Mouse (Mus musculus): ENCODE results near the gene Mc3r. TPM values are rescaled to one million over a fixed set of nuclear protein-coding genes. Genes with fewer than 3 reads are reported as not detected.

Gene Mc3r
- 0.06 TPM in 1 of 2 replicates, not detected in the other for polyA plus RNA-seq (2014; fragmentation: Nextera tagmentation; extraction: Ambion mirVana)

GRCm38 (mm10) chr2:172248106-172248764, at the start of gene Mc3r:
Mc3r (plus strand) TSS chr2:172248492.
- Histone ChIP-seq H3K9ac (ENCODE audit: low read length) (peak within 1 kb of the TSS; percentile 24; the same call in 1 of the 2 replicates), H3K4me3 (ENCODE audit: low read depth, low read length) (no peak within 1 kb of the TSS), H3K27ac (ENCODE audit: low read depth, low read length) (no peak within 1 kb of the TSS), H3K4me1 (ENCODE audit: control insufficient read depth, insufficient read depth, low read length) (no peaks in the 10 kb centered on the region), H3K36me3 (ENCODE audit: control insufficient read depth, insufficient read depth, low read length) (no peaks in the 10 kb centered on the region), H3K9me3 (ENCODE audit: control insufficient read depth, low read length) (no peaks in the 10 kb centered on the region), H3K27me3 (ENCODE audit: control insufficient read depth, insufficient read depth, low read length) (no peaks in the 10 kb centered on the region), H3K4me2 (peak within 1 kb of the TSS; percentile 33)
- ATAC-seq (ENCODE audit: low FRiP score) (peak; percentile 73), DNase-seq (ENCODE audit: low spot score, missing footprints) (peak; percentile 98)
- WGBS: 12% methylated on average over 22 of the region's 22 CpGs

GRCm38 (mm10) chr2:172201998-172202780, 46.1 kb upstream of the Mc3r start:
- Histone ChIP-seq H3K27me3 (ENCODE audit: control insufficient read depth, insufficient read depth, low read length) (no peaks in the 10 kb centered on the region), H3K9ac (ENCODE audit: low read length) (no peak overlapping the region), H3K9me3 (ENCODE audit: control insufficient read depth, low read length) (no peaks in the 10 kb centered on the region), H3K4me2 (no peak overlapping the region), H3K4me3 (ENCODE audit: low read depth, low read length) (no peak overlapping the region), H3K4me1 (ENCODE audit: control insufficient read depth, insufficient read depth, low read length) (no peaks in the 10 kb centered on the region), H3K27ac (ENCODE audit: low read depth, low read length) (no peak overlapping the region), H3K36me3 (ENCODE audit: control insufficient read depth, insufficient read depth, low read length) (no peaks in the 10 kb centered on the region)
- 89% methylated on average over 13 of the region's 13 CpGs for WGBS
- DNase-seq (ENCODE audit: low spot score, missing footprints): no peak
- no peak for ATAC-seq (ENCODE audit: low FRiP score)

GRCm38 (mm10) chr2:172207003-172207402, 41.3 kb upstream of the Mc3r start:
- Histone ChIP-seq H3K27ac (ENCODE audit: low read depth, low read length) (no peak overlapping the region), H3K4me2 (no peak overlapping the region), H3K9ac (ENCODE audit: low read length) (no peak overlapping the region), H3K4me1 (ENCODE audit: control insufficient read depth, insufficient read depth, low read length) (no peaks in the 10 kb centered on the region), H3K9me3 (ENCODE audit: control insufficient read depth, low read length) (no peaks in the 10 kb centered on the region), H3K27me3 (ENCODE audit: control insufficient read depth, insufficient read depth, low read length) (no peaks in the 10 kb centered on the region), H3K36me3 (ENCODE audit: control insufficient read depth, insufficient read depth, low read length) (no peaks in the 10 kb centered on the region), H3K4me3 (ENCODE audit: low read depth, low read length) (no peak overlapping the region)
- ATAC-seq (ENCODE audit: low FRiP score) (peak; percentile 33; the same call in 1 of the 2 replicates), DNase-seq (ENCODE audit: low spot score, missing footprints) (peak; percentile 99)
- WGBS: 17% methylated on average over 11 of the region's 11 CpGs

- Histone ChIP-seq H3K36me3 (ENCODE audit: control insufficient read depth, insufficient read depth, low read length) (no peaks in the 10 kb centered on the region), H3K4me3 (ENCODE audit: low read depth, low read length) (no peak overlapping the region)
Measured at GRCm38 (mm10) chr2:172213480-172213879, 34.8 kb upstream of the Mc3r start.

GRCm38 (mm10) chr2:172214336-172214735, 34.0 kb upstream of the Mc3r start:
- Histone ChIP-seq H3K36me3 (ENCODE audit: control insufficient read depth, insufficient read depth, low read length) (no peaks in the 10 kb centered on the region), H3K9me3 (ENCODE audit: control insufficient read depth, low read length) (no peaks in the 10 kb centered on the region), H3K27me3 (ENCODE audit: control insufficient read depth, insufficient read depth, low read length) (no peaks in the 10 kb centered on the region), H3K9ac (ENCODE audit: low read length) (no peak overlapping the region), H3K4me2 (no peak overlapping the region), H3K4me3 (ENCODE audit: low read depth, low read length) (no peak overlapping the region), H3K27ac (ENCODE audit: low read depth, low read length) (no peak overlapping the region), H3K4me1 (ENCODE audit: control insufficient read depth, insufficient read depth, low read length) (no peaks in the 10 kb centered on the region)
- ATAC-seq (ENCODE audit: low FRiP score) (no peak), DNase-seq (ENCODE audit: low spot score, missing footprints) (no peak)
- WGBS: 94% methylated on average over 5 of the region's 5 CpGs

More at GRCm38 (mm10) chr2:172213480-172213879, 34.8 kb upstream of the Mc3r start:
- no peaks in the 10 kb centered on the region for H3K9me3 ChIP-seq (ENCODE audit: control insufficient read depth, low read length)
- H3K9ac ChIP-seq (ENCODE audit: low read length): no peak overlapping the region
- no peaks in the 10 kb centered on the region for H3K27me3 ChIP-seq (ENCODE audit: control insufficient read depth, insufficient read depth, low read length)
- 81% methylated on average over 8 of the region's 8 CpGs for WGBS
- ATAC-seq (ENCODE audit: low FRiP score) (no peak), DNase-seq (ENCODE audit: low spot score, missing footprints) (no peak)
- H3K4me2 ChIP-seq: no peak overlapping the region
- no peak overlapping the region for H3K27ac ChIP-seq (ENCODE audit: low read depth, low read length)
- no peaks in the 10 kb centered on the region for H3K4me1 ChIP-seq (ENCODE audit: control insufficient read depth, insufficient read depth, low read length)

GRCm38 (mm10) chr2:172215508-172216162, 32.7 kb upstream of the Mc3r start:
- Histone ChIP-seq H3K4me2 (no peak overlapping the region), H3K27ac (ENCODE audit: low read depth, low read length) (no peak overlapping the region), H3K9me3 (ENCODE audit: control insufficient read depth, low read length) (no peaks in the 10 kb centered on the region), H3K36me3 (ENCODE audit: control insufficient read depth, insufficient read depth, low read length) (no peaks in the 10 kb centered on the region), H3K4me1 (ENCODE audit: control insufficient read depth, insufficient read depth, low read length) (no peaks in the 10 kb centered on the region), H3K4me3 (ENCODE audit: low read depth, low read length) (no peak overlapping the region), H3K9ac (ENCODE audit: low read length) (no peak overlapping the region), H3K27me3 (ENCODE audit: control insufficient read depth, insufficient read depth, low read length) (no peaks in the 10 kb centered on the region)
- DNase-seq (ENCODE audit: low spot score, missing footprints): peak; percentile 95
- ATAC-seq (ENCODE audit: low FRiP score): no peak
- 41% methylated on average over 11 of the region's 11 CpGs for WGBS

GRCm38 (mm10) chr2:172216163-172216915, 32.0 kb upstream of the Mc3r start:
- H3K4me1 ChIP-seq (ENCODE audit: control insufficient read depth, insufficient read depth, low read length): no peaks in the 10 kb centered on the region
- H3K9ac ChIP-seq (ENCODE audit: low read length): no peak overlapping the region
- H3K4me3 ChIP-seq (ENCODE audit: low read depth, low read length): no peak overlapping the region
- H3K27me3 ChIP-seq (ENCODE audit: control insufficient read depth, insufficient read depth, low read length): no peaks in the 10 kb centered on the region
- 65% methylated on average over 17 of the region's 17 CpGs for WGBS
- H3K27ac ChIP-seq (ENCODE audit: low read depth, low read length): no peak overlapping the region
- H3K4me2 ChIP-seq: no peak overlapping the region
- ATAC-seq (ENCODE audit: low FRiP score) (peak; percentile 61), DNase-seq (ENCODE audit: low spot score, missing footprints) (no peak)
- H3K9me3 ChIP-seq (ENCODE audit: control insufficient read depth, low read length): no peaks in the 10 kb centered on the region
- H3K36me3 ChIP-seq (ENCODE audit: control insufficient read depth, insufficient read depth, low read length): no peaks in the 10 kb centered on the region

GRCm38 (mm10) chr2:172217886-172218285, 30.4 kb upstream of the Mc3r start:
- DNase-seq (ENCODE audit: low spot score, missing footprints): no peak
- 65% methylated on average over 7 of the region's 8 CpGs for WGBS

More at GRCm38 (mm10) chr2:172217886-172218285, 30.4 kb upstream of the Mc3r start:
- Histone ChIP-seq H3K9me3 (ENCODE audit: control insufficient read depth, low read length) (no peaks in the 10 kb centered on the region), H3K27ac (ENCODE audit: low read depth, low read length) (no peak overlapping the region), H3K36me3 (ENCODE audit: control insufficient read depth, insufficient read depth, low read length) (no peaks in the 10 kb centered on the region), H3K4me1 (ENCODE audit: control insufficient read depth, insufficient read depth, low read length) (no peaks in the 10 kb centered on the region), H3K4me3 (ENCODE audit: low read depth, low read length) (no peak overlapping the region), H3K27me3 (ENCODE audit: control insufficient read depth, insufficient read depth, low read length) (no peaks in the 10 kb centered on the region), H3K4me2 (no peak overlapping the region), H3K9ac (ENCODE audit: low read length) (no peak overlapping the region)
- no peak for ATAC-seq (ENCODE audit: low FRiP score)

All from midbrain, embryonic 11.5 days (tissue).